In genomic region chr11:50253393-50253792, GRCm38 (mm10) we compare ENCODE assay signal across 1 mouse cellular context.
TF ChIP-seq lines count a peak whose summit lies in the region.

No protein-coding gene starts in this region.

TF ChIP-seq in C2C12, 6 proteins besides CTCF, POLR2A, EP300 and RAD21:
- TF ChIP-seq MAX (IDR thresholded peaks at IDR 0.05) (no peak), MYOD1 (IDR thresholded peaks at IDR 0.05; ENCODE audit: control insufficient read depth, insufficient read length, low read depth) (peak; percentile 58)
TF ChIP-seq in C2C12: peak in this region for 1.
